Mouse (Mus musculus): ENCODE data around the gene Cops9. TPM values are rescaled to one million over a fixed set of nuclear protein-coding genes. Genes with fewer than 3 reads are reported as not detected.

The Cops9 gene
- polyA plus RNA-seq, 2 experiments = 99.3 to 237 TPM

GRCm38 (mm10) chr1:92671326-92671725 is 29.5 kb upstream of the Cops9 start:
- H3K9ac ChIP-seq (replicated peaks) = no peak overlapping the region
- H3K4me2 ChIP-seq (ENCODE audit: low read depth) = no peak overlapping the region
- ATAC-seq (ENCODE audit: insufficient read depth) (no peak), DNase-seq (ENCODE audit: low read depth in 3 of 3, low spot score in 3 of 3) (no peak)
- no peaks in the 10 kb centered on the region for H3K9me3 ChIP-seq (ENCODE audit: control insufficient read depth, low read length)
- TF ChIP-seq EP300 (IDR thresholded peaks at IDR 0.05; ENCODE audit: low read depth) (no peak), CTCF (IDR thresholded peaks at IDR 0.05; ENCODE audit: low read depth) (no peak)
- no peaks in the 10 kb centered on the region for H3K36me3 ChIP-seq (replicated peaks; ENCODE audit: control insufficient read depth, insufficient read depth, low read depth)
- 54% methylated on average over 4 of the region's 4 CpGs for WGBS (ENCODE audit: insufficient replicate concordance)
- peaks cover 0 to under 1% of the 10 kb centered on the region in 2 experiments; a peak in 1 of 4 replicates for H3K4me1 ChIP-seq (replicated peaks; ENCODE audit: control insufficient read depth in 2 of 2, insufficient read depth in 2 of 2, low read length in 1 of 2)
- no peak overlapping the region for H3K4me3 ChIP-seq (ENCODE audit: insufficient read depth in 1 of 2, low read depth in 2 of 2, low read length in 2 of 2)
- no peaks in the 10 kb centered on the region for H3K27me3 ChIP-seq (ENCODE audit: control insufficient read depth, insufficient read depth, low read length)
- H3K27ac ChIP-seq = no peak overlapping the region

GRCm38 (mm10) chr1:92669430-92669829 is 27.6 kb upstream of the Cops9 start:
- Histone ChIP-seq H3K36me3 (replicated peaks; ENCODE audit: control insufficient read depth, insufficient read depth, low read depth) (no peaks in the 10 kb centered on the region), H3K27ac (no peak overlapping the region), H3K9ac (replicated peaks) (no peak overlapping the region), H3K27me3 (ENCODE audit: control insufficient read depth, insufficient read depth, low read length) (no peaks in the 10 kb centered on the region), H3K4me2 (ENCODE audit: low read depth) (no peak overlapping the region), H3K9me3 (ENCODE audit: control insufficient read depth, low read length) (no peaks in the 10 kb centered on the region), H3K4me1 (replicated peaks; ENCODE audit: control insufficient read depth in 2 of 2, insufficient read depth in 2 of 2, low read length in 1 of 2) (no peaks in the 10 kb centered on the region), H3K4me3 (ENCODE audit: insufficient read depth in 1 of 2, low read depth in 2 of 2, low read length in 2 of 2) (no peak overlapping the region)
- no peak for ATAC-seq (ENCODE audit: insufficient read depth)
- 70% methylated on average over 3 of the region's 3 CpGs for WGBS (ENCODE audit: insufficient replicate concordance)
- TF ChIP-seq EP300 (IDR thresholded peaks at IDR 0.05; ENCODE audit: low read depth) (no peak), CTCF (IDR thresholded peaks at IDR 0.05; ENCODE audit: low read depth) (no peak)
- no peak for DNase-seq (ENCODE audit: low read depth in 3 of 3, low spot score in 3 of 3)

GRCm38 (mm10) chr1:92667106-92667505 is 25.3 kb upstream of the Cops9 start:
- Histone ChIP-seq H3K36me3 (replicated peaks; ENCODE audit: control insufficient read depth, insufficient read depth, low read depth) (no peaks in the 10 kb centered on the region), H3K27ac (no peak overlapping the region), H3K9me3 (ENCODE audit: control insufficient read depth, low read length) (no peaks in the 10 kb centered on the region), H3K4me3 (ENCODE audit: insufficient read depth in 1 of 2, low read depth in 2 of 2, low read length in 2 of 2) (no peak overlapping the region), H3K27me3 (ENCODE audit: control insufficient read depth, insufficient read depth, low read length) (no peaks in the 10 kb centered on the region), H3K4me2 (ENCODE audit: low read depth) (no peak overlapping the region), H3K9ac (replicated peaks) (no peak overlapping the region), H3K4me1 (replicated peaks; ENCODE audit: control insufficient read depth in 2 of 2, insufficient read depth in 2 of 2, low read length in 1 of 2) (no peaks in the 10 kb centered on the region)
- WGBS (ENCODE audit: insufficient replicate concordance) = 66% methylated on average over 6 of the region's 6 CpGs
- ATAC-seq (ENCODE audit: insufficient read depth) (no peak), DNase-seq (ENCODE audit: low read depth in 3 of 3, low spot score in 3 of 3) (no peak)
- TF ChIP-seq CTCF (IDR thresholded peaks at IDR 0.05; ENCODE audit: low read depth) (no peak), EP300 (IDR thresholded peaks at IDR 0.05; ENCODE audit: low read depth) (no peak)

GRCm38 (mm10) chr1:92659392-92659791 is 17.6 kb upstream of the Cops9 start:
- DNase-seq (ENCODE audit: low read depth in 3 of 3, low spot score in 3 of 3) (no peak), ATAC-seq (ENCODE audit: insufficient read depth) (no peak)
- H3K4me3 ChIP-seq (ENCODE audit: insufficient read depth in 1 of 2, low read depth in 2 of 2, low read length in 2 of 2) = no peak overlapping the region
- H3K9ac ChIP-seq (replicated peaks) = no peak overlapping the region
- no peak overlapping the region for H3K4me2 ChIP-seq (ENCODE audit: low read depth)
- peaks cover 0 to 4% of the 10 kb centered on the region in 2 experiments; a peak in 2 of 4 replicates for H3K4me1 ChIP-seq (replicated peaks; ENCODE audit: control insufficient read depth in 2 of 2, insufficient read depth in 2 of 2, low read length in 1 of 2)
- no peaks in the 10 kb centered on the region for H3K36me3 ChIP-seq (replicated peaks; ENCODE audit: control insufficient read depth, insufficient read depth, low read depth)
- no peaks in the 10 kb centered on the region for H3K27me3 ChIP-seq (ENCODE audit: control insufficient read depth, insufficient read depth, low read length)
- no peaks in the 10 kb centered on the region for H3K9me3 ChIP-seq (ENCODE audit: control insufficient read depth, low read length)
- 11% methylated on average over 5 of the region's 5 CpGs for WGBS (ENCODE audit: insufficient replicate concordance)
- H3K27ac ChIP-seq = no peak overlapping the region
- TF ChIP-seq EP300 (IDR thresholded peaks at IDR 0.05; ENCODE audit: low read depth) = no peak
- no peak for TF ChIP-seq CTCF (IDR thresholded peaks at IDR 0.05; ENCODE audit: low read depth)

- H3K4me3 ChIP-seq (ENCODE audit: insufficient read depth in 1 of 2, low read depth in 2 of 2, low read length in 2 of 2) = no peak overlapping the region
- no peak overlapping the region for H3K9ac ChIP-seq (replicated peaks)
- no peak for TF ChIP-seq CTCF (IDR thresholded peaks at IDR 0.05; ENCODE audit: low read depth)
- TF ChIP-seq EP300 (IDR thresholded peaks at IDR 0.05; ENCODE audit: low read depth) = no peak
- no peaks in the 10 kb centered on the region for H3K36me3 ChIP-seq (replicated peaks; ENCODE audit: control insufficient read depth, insufficient read depth, low read depth)
- H3K27ac ChIP-seq = no peak overlapping the region
- no peak overlapping the region for H3K4me2 ChIP-seq (ENCODE audit: low read depth)
- H3K9me3 ChIP-seq (ENCODE audit: control insufficient read depth, low read length) = no peaks in the 10 kb centered on the region
- ATAC-seq (ENCODE audit: insufficient read depth) (no peak), DNase-seq (ENCODE audit: low read depth in 3 of 3, low spot score in 3 of 3) (no peak)
- peaks cover 0 to 4% of the 10 kb centered on the region in 2 experiments; a peak in 2 of 4 replicates for H3K4me1 ChIP-seq (replicated peaks; ENCODE audit: control insufficient read depth in 2 of 2, insufficient read depth in 2 of 2, low read length in 1 of 2)
- no peaks in the 10 kb centered on the region for H3K27me3 ChIP-seq (ENCODE audit: control insufficient read depth, insufficient read depth, low read length)
- WGBS (ENCODE audit: insufficient replicate concordance) = 63% methylated on average over 11 of the region's 11 CpGs
Observed at GRCm38 (mm10) chr1:92657025-92657820, 15.4 kb upstream of the Cops9 start.
